Mouse (Mus musculus) midbrain, embryonic 14.5 days (tissue): ENCODE measurements around the gene Pheta2. TPM values are rescaled to one million over a fixed set of nuclear protein-coding genes. Genes with fewer than 3 reads are reported as not detected.
A peak's percentile ranks its signal among the peaks of the same experiment; 100 is the strongest.

Experiments used
- ATAC-seq: fragments of 200-750 bp; cut with Nextera tagmentation; 2 replicates; pipeline ENCODE4 v1.8.0; 2017; ENCODE audit warnings: moderate number of reproducible peaks, moderate library complexity; ENCODE audit not compliant: low FRiP score, low TSS enrichment
- DNase-seq: peaks from one replicate; pipeline ENCODE4 v3.0.0-alpha.2; 2015
- H3K27ac ChIP-seq: fragments of 300-500 bp; sonication (generic); replicated peaks from 2 replicates; pipeline ENCODE4 v1.5.1; 2014; ENCODE audit warnings: mild to moderate bottlenecking, low read depth, low read length, moderate library complexity
- H3K27me3 ChIP-seq: fragments of 300-500 bp; sonication (generic); 2 replicates; pipeline ENCODE4 v1.6.1; 2014; ENCODE audit warnings: low read length, control low read depth, mixed read lengths; ENCODE audit not compliant: control insufficient read depth, insufficient read depth
- H3K36me3 ChIP-seq: fragments of 300-500 bp; sonication (generic); 2 replicates; pipeline ENCODE4 v1.6.1; 2014; ENCODE audit warnings: low read length, control low read depth; ENCODE audit not compliant: control insufficient read depth, insufficient read depth
- H3K4me1 ChIP-seq: fragments of 300-500 bp; sonication (generic); 2 replicates; pipeline ENCODE4 v1.6.1; 2014; ENCODE audit warnings: mild to moderate bottlenecking, antibody characterized with exemption, low read length, control low read depth; ENCODE audit not compliant: control insufficient read depth, insufficient read depth
- H3K4me2 ChIP-seq: fragments of 300-500 bp; sonication (generic); 2 replicates; pipeline ENCODE4 v1.6.1; 2014; ENCODE audit warnings: mild to moderate bottlenecking, low read length, moderate library complexity
- H3K4me3 ChIP-seq: fragments of 300-500 bp; sonication (generic); replicated peaks from 2 replicates; pipeline ENCODE4 v1.5.1; 2014; ENCODE audit warnings: low read depth, low read length
- H3K9ac ChIP-seq: fragments of 300-500 bp; sonication (generic); replicated peaks from 2 replicates; pipeline ENCODE4 v1.6.1; 2014; ENCODE audit warnings: mild to moderate bottlenecking, low read length, moderate library complexity
- H3K9me3 ChIP-seq: fragments of 300-500 bp; sonication (generic); 2 replicates; pipeline ENCODE4 v1.6.1; 2016; ENCODE audit warnings: low read length, control low read depth, mixed read lengths; ENCODE audit not compliant: control insufficient read depth
- WGBS: fragments of 180-500 bp; shearing (Covaris S2); extraction: QIAGEN DNeasy Blood & Tissue Kit; methylation state at CpG from one replicate; pipeline ENCODE4 v1.1.7; 2014; 5-methylcytosine and 5-hydroxymethylcytosine counted together
- polyA plus RNA-seq: library from polyadenylated mRNA; unstranded; fragments of >200 nt; fragmentation: Nextera tagmentation; extraction: Ambion mirVana; gene quantifications from 2 replicates; pipeline ENCODE4 v1.2.1, GENCODE M21; 2014

Pheta2 gene
- polyA plus RNA-seq, 1 experiment from 2014 or later = 1.3 TPM

DNA sequence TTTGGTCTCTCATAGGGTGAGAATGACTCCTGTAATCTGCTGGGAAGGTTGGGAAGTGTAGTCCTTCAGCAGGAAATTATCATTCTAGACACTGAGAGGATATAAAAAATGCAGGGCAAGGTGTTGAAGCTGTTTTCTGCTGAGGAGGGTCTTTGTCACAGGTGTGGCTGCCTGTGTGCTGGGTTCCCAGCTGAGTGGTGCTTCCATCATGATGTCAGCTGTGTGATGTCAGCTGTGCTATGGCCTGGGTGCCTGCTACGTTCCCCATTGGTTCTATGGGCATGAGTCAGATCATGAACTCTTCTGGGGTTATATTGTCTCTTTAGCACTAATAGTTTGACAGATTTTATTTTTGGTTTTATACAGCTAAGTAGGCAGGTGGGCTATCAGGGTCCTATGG, 30.1 kb downstream of the Pheta2 start:
- H3K36me3 ChIP-seq = no peaks in the 10 kb centered on the region
- no peak overlapping the region for H3K27ac ChIP-seq
- no peak overlapping the region for H3K4me2 ChIP-seq
- ATAC-seq (no peak), DNase-seq (no peak)
- H3K4me1 ChIP-seq = no peaks in the 10 kb centered on the region
- no peak overlapping the region for H3K4me3 ChIP-seq
- 78% methylated on average over 1 of the region's 1 CpGs for WGBS
- H3K9me3 ChIP-seq = no peaks in the 10 kb centered on the region
- H3K27me3 ChIP-seq = no peaks in the 10 kb centered on the region
- H3K9ac ChIP-seq = no peak overlapping the region

DNA sequence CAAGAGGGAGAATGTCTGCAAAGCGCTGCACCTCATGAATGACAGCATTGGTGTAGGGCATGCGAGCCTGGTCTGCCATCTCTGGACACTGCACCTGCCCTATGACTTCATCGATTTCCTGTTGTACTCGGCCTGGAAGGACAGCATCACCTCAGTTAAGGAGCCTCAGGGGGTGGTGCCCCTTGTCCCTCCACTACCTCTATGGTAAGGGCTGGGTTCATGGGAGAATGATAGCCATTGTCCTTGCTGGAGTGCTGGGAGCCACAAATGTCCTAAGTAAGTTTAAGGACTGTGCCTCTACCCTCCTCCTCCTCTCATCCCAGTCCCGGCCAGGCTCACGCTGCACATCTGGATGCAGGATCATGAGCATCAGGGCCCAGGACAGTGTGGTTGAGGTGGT, 33.7 kb downstream of the Pheta2 start:
- Histone ChIP-seq H3K4me1 (no peaks in the 10 kb centered on the region), H3K4me2 (no peak overlapping the region), H3K36me3 (no peaks in the 10 kb centered on the region), H3K27ac (no peak overlapping the region), H3K27me3 (no peaks in the 10 kb centered on the region), H3K9me3 (no peaks in the 10 kb centered on the region), H3K4me3 (no peak overlapping the region), H3K9ac (no peak overlapping the region)
- WGBS = 91% methylated on average over 6 of the region's 6 CpGs
- no peak for DNase-seq
- no peak for ATAC-seq

DNA sequence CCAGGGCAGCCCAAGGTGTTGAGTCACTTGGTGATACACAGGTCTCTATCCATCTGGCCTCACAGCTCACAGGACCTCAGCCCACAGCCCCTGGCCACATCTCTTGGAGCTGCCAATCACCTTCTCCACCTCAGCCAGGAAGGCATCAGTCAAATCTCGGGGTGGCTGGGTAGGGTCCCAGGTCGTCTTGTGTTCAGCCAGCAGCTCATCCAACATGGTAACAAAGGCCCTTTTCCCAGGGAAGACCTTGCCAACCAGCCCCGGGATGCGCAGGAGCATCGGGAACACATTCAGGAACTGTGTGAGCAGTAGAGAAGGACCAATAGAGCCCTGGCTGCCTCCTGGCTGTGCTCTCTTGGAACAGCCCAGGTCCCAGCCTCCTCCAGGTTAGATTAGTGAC, 34.2 kb downstream of the Pheta2 start:
- 87% methylated on average over 5 of the region's 5 CpGs for WGBS
- H3K27ac ChIP-seq = no peak overlapping the region
- H3K4me1 ChIP-seq = no peaks in the 10 kb centered on the region
- no peaks in the 10 kb centered on the region for H3K27me3 ChIP-seq
- no peak for ATAC-seq
- H3K9me3 ChIP-seq = no peaks in the 10 kb centered on the region
- no peak overlapping the region for H3K4me2 ChIP-seq
- H3K36me3 ChIP-seq = no peaks in the 10 kb centered on the region
- no peak for DNase-seq
- H3K4me3 ChIP-seq = no peak overlapping the region
- H3K9ac ChIP-seq = no peak overlapping the region

DNA sequence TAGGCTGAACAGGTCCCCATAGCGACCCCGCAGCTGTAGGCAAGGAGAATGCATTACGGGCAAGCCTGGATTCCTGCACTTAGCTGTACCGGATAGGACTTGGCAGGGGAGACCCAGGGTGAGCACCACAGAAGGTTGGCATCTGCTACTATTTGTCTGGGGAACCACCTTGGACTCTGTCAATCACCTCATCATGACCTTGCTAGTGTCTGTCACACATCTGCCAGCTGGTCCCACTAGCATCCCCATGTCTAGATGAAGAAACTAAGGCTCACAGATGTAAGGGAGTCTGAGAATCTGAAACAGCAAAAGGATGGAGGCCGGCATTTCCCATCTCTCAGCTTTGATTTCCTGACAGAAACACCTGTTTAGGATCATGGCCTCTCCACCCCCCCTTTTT, 35.7 kb downstream of the Pheta2 start:
- whole genome bisulfite sequencing = 79% methylated on average over 5 of the region's 5 CpGs
- DNase-seq (no peak), ATAC-seq (no peak)
- Histone ChIP-seq H3K36me3 (no peaks in the 10 kb centered on the region), H3K4me1 (no peaks in the 10 kb centered on the region), H3K27ac (no peak overlapping the region), H3K9me3 (no peaks in the 10 kb centered on the region), H3K4me3 (no peak overlapping the region), H3K9ac (no peak overlapping the region), H3K27me3 (no peaks in the 10 kb centered on the region), H3K4me2 (no peak overlapping the region)

DNA sequence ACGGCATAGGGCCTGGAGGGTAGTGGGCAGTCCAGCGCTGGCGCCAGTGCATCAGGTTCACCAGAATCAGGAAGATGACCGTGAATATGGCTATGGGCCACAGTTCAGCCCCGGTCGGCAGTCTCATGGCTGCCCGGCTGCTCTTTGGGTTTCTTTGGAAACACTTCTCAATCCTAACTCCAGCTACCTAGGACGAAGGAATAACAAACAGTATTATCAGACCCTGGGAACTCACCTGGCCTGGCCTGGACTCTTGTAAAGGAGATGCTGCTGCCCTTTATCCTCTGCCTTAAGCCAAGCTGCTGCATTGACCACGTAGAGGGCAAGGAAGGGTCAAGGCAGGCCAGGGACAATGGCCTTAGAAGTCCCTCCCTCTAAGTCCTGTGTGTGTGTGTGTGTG, 37.1 kb downstream of the Pheta2 start:
- H3K4me2 ChIP-seq = no peak overlapping the region
- H3K9me3 ChIP-seq = no peaks in the 10 kb centered on the region
- H3K27ac ChIP-seq = no peak overlapping the region
- 89% methylated on average over 9 of the region's 9 CpGs for WGBS
- H3K36me3 ChIP-seq = no peaks in the 10 kb centered on the region
- DNase-seq = no peak
- no peak overlapping the region for H3K4me3 ChIP-seq
- peaks cover 5% of the 10 kb centered on the region for H3K4me1 ChIP-seq
- H3K9ac ChIP-seq = no peak overlapping the region
- H3K27me3 ChIP-seq = no peaks in the 10 kb centered on the region
- no peak for ATAC-seq

DNA sequence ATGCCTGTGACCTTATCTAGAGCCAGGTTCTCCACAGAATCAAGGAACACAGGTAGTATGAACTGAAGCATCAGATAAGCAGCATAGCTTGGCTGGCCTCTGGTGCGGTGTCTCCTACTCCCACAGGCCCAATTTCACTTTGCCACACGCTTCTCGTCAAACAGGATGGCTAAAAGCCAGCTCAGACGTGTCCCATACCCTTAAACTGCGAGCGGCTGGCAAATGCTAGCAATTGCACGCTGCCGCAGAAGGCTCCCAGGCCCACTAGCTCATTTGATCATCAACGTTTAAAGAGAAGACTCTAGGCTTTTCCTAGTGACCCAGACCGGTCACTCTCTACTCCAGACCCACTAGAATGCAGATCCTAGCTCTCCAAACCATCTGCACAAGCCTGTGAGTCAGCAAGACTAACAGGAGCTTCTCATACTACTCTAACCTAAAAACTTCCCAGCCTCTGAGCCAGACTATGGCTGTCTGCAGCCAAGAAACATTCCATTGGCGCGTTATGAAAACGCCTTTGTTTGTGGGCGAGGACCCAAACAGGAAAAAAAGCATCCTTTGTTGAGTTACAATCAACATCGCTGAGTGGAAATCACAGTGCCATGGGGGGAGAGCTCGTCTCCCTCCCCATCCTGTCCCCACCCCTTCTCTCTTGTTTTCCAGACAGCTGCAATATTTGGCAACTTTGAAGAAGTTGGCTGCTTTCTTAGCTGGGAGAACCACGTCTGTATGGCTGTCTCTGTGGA, 37.8 kb downstream of the Pheta2 start:
- H3K27ac ChIP-seq = 0 out of 2 replicates have a peak overlapping the region, but pooled peaks have one; percentile 8
- no peak overlapping the region for H3K4me2 ChIP-seq
- H3K9ac ChIP-seq = no peak overlapping the region
- DNase-seq (peak; percentile 22), ATAC-seq (no peak)
- H3K9me3 ChIP-seq = no peaks in the 10 kb centered on the region
- 70% methylated on average over 17 of the region's 17 CpGs for WGBS
- peaks cover 8% of the 10 kb centered on the region for H3K4me1 ChIP-seq
- H3K4me3 ChIP-seq = no peak overlapping the region
- H3K36me3 ChIP-seq = no peaks in the 10 kb centered on the region
- H3K27me3 ChIP-seq = no peaks in the 10 kb centered on the region

DNA sequence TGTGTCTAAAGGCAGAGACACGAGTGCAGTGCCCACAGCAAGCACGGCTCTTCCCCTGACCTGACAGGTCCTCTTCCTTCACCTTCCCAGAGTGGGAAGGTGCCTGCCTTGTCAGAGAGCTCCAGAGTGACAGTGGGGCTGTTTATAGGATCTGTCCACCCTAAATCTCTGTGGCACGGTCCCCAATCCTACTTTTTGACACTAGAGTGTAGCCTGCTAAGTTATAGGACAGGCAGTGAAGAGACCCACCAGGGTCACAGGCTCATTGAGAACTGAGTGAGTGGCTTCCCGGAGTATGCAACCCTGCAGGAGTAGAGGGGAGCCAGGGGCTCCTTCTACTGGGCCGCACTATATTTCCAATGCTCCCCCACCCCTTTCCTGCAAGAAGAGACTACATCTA, 39.0 kb downstream of the Pheta2 start:
- Histone ChIP-seq H3K4me2 (no peak overlapping the region), H3K4me3 (no peak overlapping the region), H3K27ac (no peak overlapping the region), H3K9ac (no peak overlapping the region), H3K36me3 (no peaks in the 10 kb centered on the region), H3K9me3 (no peaks in the 10 kb centered on the region), H3K4me1 (peaks cover 8% of the 10 kb centered on the region), H3K27me3 (no peaks in the 10 kb centered on the region)
- ATAC-seq = no peak
- DNase-seq = no peak
- WGBS = 81% methylated on average over 5 of the region's 5 CpGs

DNA sequence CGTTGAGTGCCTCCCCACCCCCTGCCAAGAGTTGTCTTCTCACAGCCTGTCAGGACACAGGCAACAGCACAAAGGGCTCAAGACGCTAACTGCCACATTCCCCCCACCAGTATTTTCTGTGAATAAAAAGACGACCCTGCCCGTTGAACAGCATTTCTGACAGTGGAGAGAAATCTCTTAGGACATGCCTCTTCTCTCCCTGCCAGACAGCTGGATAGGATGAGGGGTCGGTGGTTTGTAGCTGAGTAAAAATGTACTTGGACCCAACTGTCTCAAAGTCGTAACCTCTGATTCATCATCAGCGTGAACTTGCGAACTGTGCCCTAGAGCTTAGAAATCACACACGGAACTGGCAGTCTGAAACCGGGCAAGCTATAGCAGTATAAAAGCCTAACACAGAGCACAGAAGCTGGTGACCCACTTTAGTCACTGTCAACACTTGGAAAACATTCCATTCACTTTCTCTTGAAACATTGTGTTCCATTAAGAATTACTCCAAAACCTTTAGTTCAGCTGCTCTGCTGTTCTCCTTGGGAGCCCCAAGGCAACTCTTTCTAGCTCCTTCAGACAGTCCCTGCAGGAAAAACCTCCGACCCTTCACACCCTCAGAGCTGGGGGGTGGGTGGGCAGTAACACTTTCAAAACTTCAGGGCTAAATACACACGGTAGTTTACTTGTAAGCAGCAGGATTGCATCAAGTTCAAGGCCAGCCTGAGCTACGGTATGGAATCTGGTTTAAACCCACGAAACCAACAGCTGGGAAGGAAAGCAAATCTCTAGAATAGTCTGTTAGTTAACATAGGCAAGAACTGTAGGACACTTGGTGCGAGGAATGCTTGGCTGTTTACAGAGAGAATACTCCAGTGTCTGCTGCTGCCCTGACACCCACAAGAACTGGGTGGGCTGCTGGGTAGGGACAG, 39.8 kb downstream of the Pheta2 start:
- Histone ChIP-seq H3K9ac (no peak overlapping the region), H3K4me3 (no peak overlapping the region), H3K9me3 (no peaks in the 10 kb centered on the region), H3K36me3 (no peaks in the 10 kb centered on the region), H3K27me3 (no peaks in the 10 kb centered on the region), H3K27ac (no peak overlapping the region), H3K4me2 (no peak overlapping the region), H3K4me1 (peaks cover 8% of the 10 kb centered on the region)
- ATAC-seq (no peak), DNase-seq (no peak)
- WGBS = 51% methylated on average over 15 of the region's 15 CpGs
